Mouse (Mus musculus) urinary bladder, adult 2 months (tissue): ENCODE measurements around the gene Zfp706. TPM values are rescaled to one million over a fixed set of nuclear protein-coding genes. Genes with fewer than 3 reads are reported as not detected.

Source experiments
- DNase-seq: peaks from one replicate; pipeline ENCODE4 v3.0.0; 2022; ENCODE audit warnings: low spot score
- polyA plus RNA-seq: library from polyadenylated mRNA; depleted of rRNA; stranded (reverse); fragments of >200 nt; gene quantifications from 2 replicates; pipeline ENCODE4 v1.2.3, GENCODE M21; 2012; rRNA removed

The Zfp706 gene
- polyA plus RNA-seq: 97.1 and 100 TPM in 2 replicates

DNA sequence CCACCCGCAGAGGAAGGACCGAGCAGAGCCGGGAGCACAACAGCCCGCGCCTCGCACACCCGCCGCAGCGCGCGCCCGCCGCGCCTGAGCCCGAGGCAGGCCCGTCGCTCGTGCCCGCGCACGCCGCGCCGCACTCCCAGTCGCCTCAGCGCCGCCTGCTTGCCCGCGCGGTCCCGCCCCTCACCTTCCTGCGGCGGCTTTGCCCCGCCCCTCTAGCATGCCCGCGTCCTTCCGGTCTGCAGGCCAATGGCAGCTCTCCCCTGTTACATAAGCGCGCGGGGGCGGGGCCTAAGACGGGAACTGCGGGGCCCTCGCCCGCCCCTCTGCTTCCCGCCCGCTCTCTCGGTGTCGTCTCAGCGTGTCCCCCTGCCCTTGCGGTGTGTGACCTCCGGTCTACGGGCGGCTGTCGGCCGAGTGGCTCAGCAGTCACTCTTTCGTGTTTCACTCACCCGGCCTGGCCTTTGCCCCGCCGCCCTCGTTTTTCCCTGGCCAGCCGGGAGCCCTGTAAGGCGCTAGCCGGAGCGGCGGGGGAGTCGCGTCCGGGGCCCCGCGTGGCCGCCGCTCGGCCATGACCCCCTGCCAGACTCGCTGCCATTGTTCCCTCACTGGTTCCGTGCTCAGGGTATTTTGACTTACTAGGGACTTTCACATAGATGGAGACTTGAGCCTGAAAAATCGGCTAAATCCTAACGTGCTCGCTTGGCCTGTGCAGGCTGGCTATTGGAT, at the start of gene Zfp706:
TSS of gene Zfp706 (minus strand) at position 541 of the 726 bp plus-strand sequence.
- peak; percentile 98 for DNase-seq

DNA sequence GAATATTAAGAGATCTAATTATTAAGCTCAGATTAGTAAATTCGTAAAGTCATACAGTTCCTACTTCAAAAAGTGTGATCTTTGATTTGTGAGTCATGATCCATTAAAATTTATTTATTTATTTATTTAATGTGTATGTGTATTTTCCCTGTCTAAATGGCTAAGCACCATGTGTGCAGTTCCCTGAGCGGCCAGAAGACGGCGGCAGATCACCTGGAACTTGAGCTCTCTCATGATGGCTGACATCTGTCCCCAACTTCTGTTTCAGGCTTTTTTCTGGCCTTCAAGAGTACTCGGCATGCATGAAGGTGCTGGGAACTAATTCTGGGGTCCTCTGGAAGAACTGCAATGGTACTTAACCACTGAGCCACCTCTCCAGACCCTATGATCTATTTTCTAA, 47.0 kb upstream of the Zfp706 start:
- no peak for DNase-seq

DNA sequence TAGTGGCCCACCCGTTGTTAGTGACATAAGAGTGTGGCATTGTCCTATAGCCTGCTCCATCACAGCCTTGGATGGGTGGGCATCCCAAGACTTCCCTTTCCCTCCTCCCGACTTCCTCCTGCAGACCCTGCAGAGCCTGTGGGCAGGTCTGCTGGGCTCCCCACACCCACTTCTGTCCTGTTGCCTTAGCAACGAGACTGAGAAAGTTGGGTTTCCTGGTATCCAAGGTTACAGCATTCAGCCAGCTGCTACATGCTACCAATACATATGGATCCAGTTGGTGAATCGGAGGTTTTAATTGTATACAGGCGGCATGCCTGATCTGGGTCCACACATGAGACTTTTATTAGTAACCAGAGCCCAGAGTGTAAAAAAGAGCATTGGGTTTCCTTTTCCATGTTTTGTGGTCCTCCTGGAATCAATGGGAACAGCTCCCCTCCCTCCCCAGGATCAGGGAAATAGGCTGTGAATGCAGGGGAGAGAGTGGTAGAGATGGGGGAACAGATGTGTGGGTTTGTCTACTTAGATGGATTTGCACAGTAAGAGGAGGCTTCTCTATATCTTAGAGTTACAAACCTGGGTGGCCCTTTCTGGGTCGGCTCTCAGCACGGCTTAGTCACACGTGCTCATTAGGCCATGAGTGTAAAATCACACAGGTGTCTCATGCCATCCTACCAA, 45.7 kb upstream of the Zfp706 start:
- DNase-seq: no peak

GRCm38 (mm10) chr15:37047403-37047802, 39.8 kb upstream of the Zfp706 start:
- no peak for DNase-seq

DNA sequence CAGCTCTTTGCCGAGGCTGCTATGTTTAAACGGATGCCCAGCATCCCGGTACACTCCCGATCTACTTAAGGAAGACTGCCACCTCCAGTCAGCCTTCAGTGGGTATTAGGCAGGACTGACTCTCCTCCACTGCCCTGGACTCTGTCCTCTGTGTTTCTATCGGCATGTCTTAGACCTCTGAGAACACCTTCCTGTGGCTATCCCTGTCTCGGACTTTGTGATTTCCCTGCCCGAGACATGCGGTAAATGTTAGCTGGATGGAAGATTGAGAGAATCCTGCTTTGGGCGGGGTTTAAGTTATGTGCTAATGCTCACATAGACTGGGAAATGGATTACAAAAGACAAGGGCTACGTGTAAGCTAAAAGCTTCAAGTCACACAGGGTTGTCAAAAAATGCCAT, 39.0 kb upstream of the Zfp706 start:
- no peak for DNase-seq

DNA sequence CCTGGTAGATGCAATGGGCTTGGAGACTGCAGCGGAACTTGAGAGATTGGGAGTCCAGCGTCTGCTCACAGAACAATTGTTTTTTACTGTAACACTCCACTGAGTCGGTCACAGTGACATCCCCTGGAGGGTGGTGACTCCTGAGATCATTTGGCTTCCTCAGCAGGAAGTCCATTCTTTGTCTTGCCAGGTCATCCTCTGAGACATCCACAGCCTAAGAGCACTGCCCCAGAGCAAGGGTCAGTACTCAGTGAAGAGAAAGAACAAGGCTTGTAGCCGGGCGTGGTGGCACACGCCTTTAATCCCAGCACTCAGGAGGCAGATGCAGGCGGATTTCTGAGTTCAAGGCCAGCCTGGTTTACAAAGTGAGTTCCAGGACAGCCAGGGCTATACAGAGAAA, 38.6 kb upstream of the Zfp706 start:
- DNase-seq: no peak

DNA sequence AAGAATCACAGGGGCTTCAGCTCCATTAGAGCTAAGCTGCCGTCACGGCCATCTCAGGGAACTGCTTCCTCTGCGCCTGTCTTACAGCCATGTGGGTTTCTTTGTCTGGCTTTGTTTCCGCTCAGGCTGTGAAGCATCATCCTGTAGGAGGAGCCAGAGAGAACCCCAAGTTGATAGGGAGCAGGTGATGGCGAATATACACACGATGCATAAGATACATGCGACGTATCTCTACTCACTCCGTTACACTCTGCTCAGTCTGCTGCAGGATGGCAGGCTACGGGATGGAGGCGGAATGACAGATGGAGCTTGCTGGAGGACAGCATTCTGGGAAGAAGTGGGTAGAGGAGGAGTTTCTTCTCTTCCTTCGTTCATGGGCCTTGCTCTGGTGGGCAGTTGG, 37.9 kb upstream of the Zfp706 start:
- DNase-seq: no peak

DNA sequence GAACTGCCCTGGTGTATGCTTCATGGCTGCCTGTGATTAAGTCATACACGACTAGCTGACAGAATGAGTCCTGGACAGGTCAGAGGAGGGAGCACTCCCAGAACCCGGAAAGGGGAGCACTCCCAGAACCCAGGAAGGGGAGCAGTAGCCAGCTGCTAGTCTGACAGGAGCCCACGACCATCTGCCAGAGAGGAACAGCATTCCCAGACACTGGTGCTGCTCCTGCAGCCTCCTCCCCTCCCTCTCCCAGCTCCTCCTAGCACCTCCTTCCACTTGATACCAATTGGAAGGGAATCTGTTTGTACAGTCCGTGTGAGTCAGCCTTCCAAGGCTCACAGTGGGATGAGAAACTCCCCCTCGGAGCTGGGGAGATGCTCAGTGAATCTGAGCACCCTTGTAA, 35.0 kb upstream of the Zfp706 start:
- DNase-seq: no peak

DNA sequence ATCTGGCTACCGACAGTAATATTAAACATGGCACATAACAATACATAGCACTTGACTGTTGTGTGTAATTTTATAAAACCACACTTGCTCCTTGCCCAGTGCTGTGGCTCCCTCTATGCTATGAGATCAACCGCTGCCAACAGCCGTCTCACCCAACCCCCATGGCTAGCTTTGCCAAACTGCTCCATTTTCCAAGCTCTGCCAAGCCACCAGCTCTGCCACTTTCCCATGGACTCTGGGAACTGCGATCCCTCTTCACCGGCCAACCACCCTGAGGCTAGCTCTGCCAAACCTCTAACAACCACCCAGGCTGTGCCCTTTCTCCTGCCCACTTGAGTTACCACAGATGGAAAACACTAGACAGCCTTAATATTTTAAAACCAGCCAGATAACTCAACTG, 33.6 kb upstream of the Zfp706 start:
- no peak for DNase-seq

DNA sequence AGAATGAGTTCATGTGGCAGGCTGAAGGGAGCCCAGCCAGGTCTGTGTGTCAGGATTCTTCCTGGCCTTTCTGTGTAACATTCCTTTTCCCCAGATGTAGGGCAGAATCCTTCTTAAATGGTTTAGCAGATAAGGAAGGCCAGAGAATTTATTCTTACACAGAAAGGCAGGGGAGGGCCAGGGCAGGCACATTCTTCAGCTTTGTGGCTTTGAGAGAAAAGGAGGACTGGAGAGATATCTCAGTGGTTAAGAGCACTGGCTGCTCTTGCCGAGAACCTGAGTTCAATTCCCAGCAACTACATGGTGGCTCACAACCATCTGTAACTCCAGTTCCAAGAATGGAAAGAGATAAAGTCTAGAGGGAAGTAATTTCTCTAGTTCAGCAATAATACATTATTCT, 31.1 kb upstream of the Zfp706 start:
- no peak for DNase-seq

- DNase-seq: no peak
These were observed 30.1 kb upstream of the Zfp706 start for GRCm38 (mm10) chr15:37037704-37038103.

DNA sequence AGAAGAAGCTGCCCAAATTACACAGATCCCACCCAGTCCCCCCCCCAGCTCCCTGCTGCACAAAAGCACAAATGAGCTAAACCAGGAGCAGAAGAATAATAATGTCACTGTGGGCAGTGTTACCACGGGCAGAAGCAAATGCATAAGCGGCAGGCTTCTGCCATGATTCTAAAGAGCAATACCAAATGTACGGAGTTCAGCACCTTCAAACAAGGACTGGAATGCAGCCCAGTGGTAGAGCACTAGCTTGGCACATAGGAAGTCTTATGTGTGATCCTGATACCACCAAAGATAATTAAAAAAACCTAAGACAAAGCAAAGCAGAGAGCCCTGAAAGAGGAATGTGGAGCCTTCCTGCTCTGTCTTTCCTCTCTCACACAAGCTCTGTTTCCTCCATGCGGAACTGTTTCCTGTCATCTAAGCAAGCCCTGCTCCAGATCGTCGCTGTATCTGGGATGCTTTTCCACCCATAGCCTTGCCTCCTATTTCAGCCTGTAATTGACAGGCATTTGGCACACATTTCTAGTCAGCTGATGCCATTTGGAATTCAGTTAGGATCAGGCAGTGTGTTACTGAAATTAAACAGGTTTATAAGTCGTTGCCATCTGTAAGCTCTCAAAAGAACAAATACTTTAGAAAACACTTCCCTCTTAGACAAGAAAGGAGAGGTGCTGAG, 29.0 kb upstream of the Zfp706 start:
- DNase-seq: no peak

DNA sequence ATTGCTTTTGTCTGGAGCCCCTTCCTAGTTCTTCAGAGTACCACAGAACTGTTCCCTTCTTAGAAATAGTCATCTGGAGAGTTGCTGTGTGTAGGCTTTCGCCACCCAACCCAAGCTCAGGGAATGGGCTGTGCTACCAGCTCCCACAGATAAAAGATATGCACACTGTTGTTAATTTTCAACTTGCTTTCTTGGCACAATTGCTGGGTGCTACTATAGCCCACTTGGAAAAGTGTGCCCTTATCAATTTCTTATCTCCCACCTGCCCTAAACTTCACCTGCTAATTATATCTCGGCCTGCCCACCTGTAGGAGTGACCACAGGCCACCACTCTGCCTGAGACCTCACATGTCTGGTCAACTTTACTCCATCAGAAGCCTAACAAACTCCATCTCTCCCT, 26.6 kb upstream of the Zfp706 start:
- no peak for DNase-seq

- DNase-seq: no peak
These were observed 25.9 kb upstream of the Zfp706 start for GRCm38 (mm10) chr15:37033431-37033830.

DNA sequence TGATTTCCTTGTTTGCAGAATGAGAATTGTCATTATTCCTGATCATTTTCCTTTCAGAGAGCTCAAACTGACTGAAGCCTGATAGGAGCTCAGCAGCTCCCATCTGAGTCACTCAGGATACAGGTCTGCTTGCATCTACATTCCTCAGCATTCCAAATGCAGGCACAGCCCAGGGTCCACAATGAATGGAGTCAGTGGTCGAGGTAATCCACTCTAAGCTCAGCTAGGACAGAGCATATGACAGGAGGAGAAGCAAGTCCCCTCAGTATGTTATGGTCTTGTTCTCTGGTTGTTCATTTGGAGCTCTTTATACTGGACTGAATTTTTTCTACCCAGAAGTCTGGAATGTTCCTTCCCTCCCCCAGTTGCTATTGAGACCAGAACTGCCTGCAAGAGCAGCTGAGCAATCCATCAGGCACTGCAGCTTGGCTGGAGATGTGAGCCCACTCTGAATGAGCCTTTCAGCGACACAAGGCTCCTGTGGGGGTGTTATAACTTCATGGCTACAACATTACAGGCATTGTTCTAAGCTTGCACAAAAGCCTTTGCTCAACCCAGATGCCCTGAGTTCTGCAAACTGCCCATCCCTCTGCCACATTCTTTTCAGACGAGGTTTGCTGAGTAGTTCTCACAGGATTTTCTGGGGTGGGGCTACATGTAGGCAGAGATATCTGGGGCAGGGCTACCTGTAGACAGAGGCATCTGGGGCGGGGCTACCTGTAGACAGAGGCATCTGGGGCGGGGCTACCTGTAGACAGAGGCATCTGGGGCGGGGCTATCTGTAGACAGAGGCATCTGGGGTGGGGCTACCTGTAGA, 24.0 kb upstream of the Zfp706 start:
- DNase-seq: no peak

DNA sequence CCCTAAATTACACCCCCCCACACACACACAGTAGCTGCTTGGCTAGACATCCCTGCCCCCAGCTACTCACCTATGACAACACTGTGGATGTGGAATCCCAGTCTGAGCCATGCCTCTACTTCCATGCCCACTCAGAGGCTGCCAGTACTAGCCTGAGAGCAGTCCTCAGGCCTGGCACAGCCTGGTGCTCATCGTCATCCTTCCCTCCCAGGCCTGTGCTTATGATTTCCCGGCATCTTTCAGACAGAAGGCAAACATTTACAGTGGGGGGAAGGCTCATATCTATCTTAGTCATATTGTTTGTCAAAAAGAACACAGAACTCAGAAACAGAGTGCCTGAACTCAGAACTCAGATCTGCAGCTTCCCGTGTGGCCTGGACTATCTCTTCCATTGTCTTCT, 23.4 kb upstream of the Zfp706 start:
- no peak for DNase-seq

- no peak for DNase-seq
These were observed 20.4 kb upstream of the Zfp706 start for GRCm38 (mm10) chr15:37027956-37028355.

DNA sequence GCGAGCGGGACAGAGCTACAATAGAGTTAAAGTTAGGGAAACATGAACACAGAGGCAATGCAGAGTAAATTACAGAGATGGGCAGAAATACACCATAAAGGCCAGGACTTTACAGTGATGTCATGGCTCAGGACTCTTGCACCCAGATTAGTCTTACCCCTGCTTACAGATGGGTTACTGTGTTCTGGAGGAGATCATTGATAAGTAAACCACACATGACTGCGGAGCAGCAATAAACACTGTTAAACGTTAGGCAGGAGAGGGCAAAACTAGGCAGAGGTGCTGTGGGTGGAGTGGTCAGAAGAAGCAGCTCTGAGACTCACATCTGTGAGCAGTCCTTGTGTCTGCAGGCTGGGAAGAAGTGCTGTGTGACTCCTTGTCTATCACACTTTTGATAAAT, 18.9 kb upstream of the Zfp706 start:
- DNase-seq: no peak

GRCm38 (mm10) chr15:37020581-37021245, 13.1 kb upstream of the Zfp706 start:
- no peak for DNase-seq

- no peak for DNase-seq
These were observed 11.9 kb upstream of the Zfp706 start for GRCm38 (mm10) chr15:37019434-37019833.

GRCm38 (mm10) chr15:37011897-37012296, 4.3 kb upstream of the Zfp706 start:
- no peak for DNase-seq

DNA sequence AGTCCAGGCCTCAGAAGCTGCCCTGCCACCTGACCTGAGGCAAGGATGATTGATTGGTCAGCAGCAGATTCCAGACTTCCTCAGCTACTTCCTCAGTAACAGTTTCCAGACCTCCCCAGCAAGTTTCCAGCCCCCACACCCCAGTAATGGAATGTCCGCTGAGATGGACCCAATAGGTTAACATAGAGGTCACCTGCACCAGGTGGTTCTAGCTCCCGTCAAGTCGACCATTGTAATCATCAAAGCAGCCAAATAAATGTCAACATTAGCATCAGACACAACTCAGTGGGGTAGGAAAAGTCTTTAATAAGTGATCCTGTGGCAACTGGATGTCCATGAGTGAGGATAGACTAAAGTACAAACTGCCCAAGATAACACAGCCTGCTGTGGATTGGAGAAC, 3.7 kb upstream of the Zfp706 start:
- DNase-seq: no peak
